Mouse (Mus musculus): ENCODE measurements around the gene 4931428L18Rik.

Gene 4931428L18Rik

GRCm38 (mm10) chr1:31152799-31153426, 69.6 kb downstream of the 4931428L18Rik start:
- in situ Hi-C loops (cut with MboI, MseI) = no loop called here

DNA sequence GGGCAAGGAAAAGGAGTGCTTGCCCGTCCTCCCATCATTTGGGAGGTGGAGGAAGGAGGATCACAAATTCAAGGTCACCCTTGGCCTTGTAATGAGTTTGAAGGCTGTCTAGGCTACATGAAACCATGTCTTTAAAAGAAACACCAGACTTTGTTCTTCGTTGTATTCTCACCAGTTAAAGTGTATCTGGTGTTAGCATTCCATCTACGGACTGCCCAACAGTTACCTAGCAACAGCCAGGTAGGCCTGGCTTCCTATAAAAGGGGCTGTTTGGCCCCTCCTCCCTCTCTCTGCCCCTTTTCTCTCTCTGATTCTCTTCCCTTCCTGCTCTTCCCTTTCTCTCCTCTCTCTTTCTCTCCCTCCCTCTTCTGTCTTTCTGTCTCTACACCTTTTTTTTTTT, 71.9 kb downstream of the 4931428L18Rik start:
- in situ Hi-C loops (cut with MboI, MseI) = no loop called here

DNA sequence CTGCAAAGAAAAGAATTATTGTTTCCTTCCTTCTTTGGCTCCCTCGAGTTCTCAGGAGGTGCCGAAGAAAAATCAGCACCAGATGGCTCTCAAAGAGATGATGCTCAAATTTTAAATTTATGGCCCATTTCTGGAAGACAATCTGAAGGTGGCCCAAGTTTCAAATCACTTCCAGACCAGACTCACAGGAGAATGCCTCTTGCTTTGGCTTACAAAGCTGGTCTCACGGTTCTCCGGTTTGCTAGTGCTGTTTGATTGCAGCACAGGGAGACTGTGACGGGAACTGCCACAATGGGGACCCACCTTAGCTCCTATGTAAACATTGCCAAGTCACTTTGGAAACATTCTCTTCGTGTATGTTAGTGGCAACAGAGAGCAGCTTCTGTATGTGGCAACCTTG, 72.8 kb downstream of the 4931428L18Rik start:
- in situ Hi-C loops (cut with MboI, MseI) = loop anchor here (5.0 kb wide), 1 partner anchor 372 kb away; no protein-coding TSS in a partner anchor

DNA sequence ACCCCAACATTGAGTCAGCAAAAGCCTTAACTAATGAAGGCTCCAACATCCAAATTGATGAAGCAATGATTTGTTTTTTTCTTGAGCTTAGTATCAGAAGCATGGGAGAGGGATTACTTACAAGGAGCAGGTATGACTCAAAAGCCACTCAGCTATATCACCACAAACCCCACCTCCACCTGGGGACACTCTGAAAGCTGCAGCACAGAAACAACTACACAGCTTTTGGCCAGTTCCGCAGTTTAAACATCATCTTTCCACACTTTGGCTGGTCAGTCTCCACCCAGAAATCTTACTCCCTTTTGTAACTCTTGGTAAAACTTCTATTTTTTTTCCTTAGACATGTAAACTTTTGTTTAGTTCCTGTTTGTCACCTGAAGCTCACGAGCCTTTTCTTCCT, 78.9 kb downstream of the 4931428L18Rik start:
- in situ Hi-C loops (cut with MboI, MseI) = no loop called here

- in situ Hi-C loops (cut with MboI, MseI) = no loop called here
These were observed 80.0 kb downstream of the 4931428L18Rik start for GRCm38 (mm10) chr1:31142288-31143094.

DNA sequence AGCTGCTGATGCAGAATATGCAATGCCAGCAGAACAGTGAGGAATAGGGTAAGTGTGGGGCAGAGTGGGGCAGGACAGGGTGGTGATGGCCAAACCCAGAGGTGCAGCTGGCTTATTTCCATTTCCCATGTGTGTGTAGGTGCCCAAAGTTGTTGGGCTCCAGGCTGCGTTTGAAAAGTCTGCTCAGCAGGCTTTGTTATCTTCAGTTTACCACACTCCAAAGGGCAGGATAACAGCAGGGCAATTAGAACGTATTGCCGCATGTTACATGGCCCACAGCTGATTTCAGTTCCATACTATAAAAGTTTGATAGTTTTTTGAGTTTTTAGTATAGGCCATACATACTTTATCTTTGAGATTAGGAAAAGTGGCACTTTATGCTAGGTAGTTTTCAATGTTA, 84.1 kb downstream of the 4931428L18Rik start:
- in situ Hi-C loops (cut with MboI, MseI) = no loop called here

GRCm38 (mm10) chr1:31113466-31113865, 109.0 kb downstream of the 4931428L18Rik start:
- in situ Hi-C loops (cut with MboI, MseI) = no loop called here

GRCm38 (mm10) chr1:31107961-31108360, 114.5 kb downstream of the 4931428L18Rik start:
- in situ Hi-C loops (cut with MboI, MseI) = no loop called here

DNA sequence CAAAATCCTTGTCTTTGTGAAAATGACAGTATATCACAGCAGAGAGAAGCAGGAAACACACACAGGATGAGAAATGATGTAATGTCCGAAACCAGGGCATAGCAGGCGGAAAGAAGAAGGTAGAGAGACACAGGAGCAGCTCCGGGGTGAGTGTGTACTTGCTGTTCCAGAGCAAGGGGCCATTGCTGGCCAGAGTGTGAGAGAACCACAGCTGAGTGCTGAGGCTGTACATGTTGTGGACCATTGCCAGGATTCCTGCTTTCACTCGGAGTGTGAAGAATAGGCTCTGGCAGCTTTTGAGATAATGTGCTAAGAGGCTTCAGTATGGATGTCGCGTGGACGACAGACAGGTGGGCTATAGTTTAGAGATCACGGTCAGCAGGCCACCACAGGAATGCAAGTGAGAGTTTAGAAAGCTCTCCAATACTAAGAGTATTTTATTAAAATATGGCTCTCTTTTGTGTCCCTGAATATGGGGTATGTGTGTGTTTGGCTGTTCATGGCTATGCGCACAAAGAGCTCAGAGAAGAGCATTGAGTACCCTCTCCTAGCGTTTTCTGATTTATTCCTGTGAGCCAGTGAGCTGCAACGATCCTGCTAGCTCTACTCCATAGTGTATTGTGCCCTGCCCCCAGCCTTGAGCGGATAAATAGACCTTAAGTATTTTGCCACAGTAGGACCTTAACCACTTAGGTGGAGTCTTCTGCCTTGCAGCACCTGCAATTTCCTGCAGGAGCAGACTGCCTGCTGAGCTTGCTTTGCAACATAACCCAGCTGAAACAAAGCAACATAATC, 119.4 kb downstream of the 4931428L18Rik start:
- in situ Hi-C loops (cut with MboI, MseI) = no loop called here

GRCm38 (mm10) chr1:31102280-31102679, 120.2 kb downstream of the 4931428L18Rik start:
- in situ Hi-C loops (cut with MboI, MseI) = no loop called here

DNA sequence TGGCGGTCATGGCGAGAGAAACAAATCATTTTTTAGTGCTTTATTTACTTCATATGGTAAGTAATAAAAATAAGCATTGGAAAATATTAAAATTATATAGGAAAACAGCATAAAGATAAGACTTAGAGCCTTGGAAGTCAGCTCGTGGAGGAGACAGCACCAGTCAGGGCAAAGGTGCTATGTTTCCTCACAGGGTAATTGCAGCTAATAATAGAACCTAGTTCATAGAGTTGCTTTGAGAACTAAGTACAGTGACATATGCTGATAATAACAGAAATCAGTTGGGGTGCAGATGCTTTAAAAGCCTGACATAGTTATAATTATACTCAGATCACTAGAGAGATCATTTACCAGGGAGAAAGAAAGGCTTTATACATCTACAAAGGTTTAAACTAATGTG, 125.3 kb downstream of the 4931428L18Rik start:
- in situ Hi-C loops (cut with MboI, MseI) = no loop called here

DNA sequence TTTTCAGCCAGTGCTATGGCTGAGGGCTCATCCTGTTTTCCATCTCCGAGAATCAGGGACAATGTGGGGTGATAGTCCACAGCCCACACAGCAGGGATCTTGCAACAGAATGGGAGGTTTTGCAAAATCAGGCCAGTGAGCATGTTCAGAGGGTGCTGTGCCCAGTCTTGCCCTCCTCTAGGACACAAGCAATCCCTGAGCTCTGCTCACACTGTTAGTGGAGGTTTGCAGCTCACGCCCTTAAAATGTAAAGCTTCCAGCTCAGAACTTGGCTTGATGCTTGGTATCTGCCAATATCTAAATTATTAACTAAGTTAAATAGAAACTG, 126.1 kb downstream of the 4931428L18Rik start:
- in situ Hi-C loops (cut with MboI, MseI) = no loop called here

DNA sequence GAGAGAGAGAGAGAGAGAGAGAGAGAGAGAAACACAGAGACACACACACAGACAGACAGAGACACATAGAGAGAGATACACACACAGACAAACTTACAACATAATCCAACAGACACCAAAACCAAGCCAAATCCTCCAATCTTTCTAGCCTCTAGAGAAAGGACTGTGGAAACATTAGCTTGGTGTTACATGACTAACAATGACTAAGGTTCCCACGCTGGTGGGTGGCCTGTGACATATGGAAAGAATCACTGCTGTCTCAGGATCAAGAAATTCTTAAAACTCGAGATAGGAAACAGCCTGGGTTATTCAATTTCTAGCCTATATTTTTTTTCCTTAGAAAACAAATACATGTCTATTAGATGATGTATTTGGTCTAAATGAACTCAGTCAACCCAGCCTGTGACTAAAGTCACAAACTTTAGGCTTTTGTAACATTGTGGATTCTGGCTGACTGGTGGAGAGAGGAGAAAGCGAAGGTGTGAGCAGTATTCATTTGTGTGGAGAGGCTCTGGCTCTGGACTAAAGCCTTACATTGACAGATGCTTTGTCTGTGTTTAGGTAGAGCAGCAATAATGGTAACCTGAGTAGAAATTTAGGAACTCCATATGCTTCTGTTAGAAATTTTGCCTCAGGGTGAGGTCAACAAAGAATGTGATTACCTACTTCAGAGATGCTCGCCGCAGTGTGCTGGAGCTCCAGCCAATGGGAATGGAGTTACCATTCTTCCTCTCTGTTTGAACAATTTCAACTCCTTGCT, 126.6 kb downstream of the 4931428L18Rik start:
- in situ Hi-C loops (cut with MboI, MseI) = no loop called here

GRCm38 (mm10) chr1:31094792-31095191, 127.7 kb downstream of the 4931428L18Rik start:
- in situ Hi-C loops (cut with MboI, MseI) = no loop called here

GRCm38 (mm10) chr1:31093939-31094338, 128.5 kb downstream of the 4931428L18Rik start:
- in situ Hi-C loops (cut with MboI, MseI) = no loop called here

GRCm38 (mm10) chr1:31088686-31089085, 133.8 kb downstream of the 4931428L18Rik start:
- in situ Hi-C loops (cut with MboI, MseI) = no loop called here

- in situ Hi-C loops (cut with MboI, MseI) = no loop called here
These were observed 149.7 kb downstream of the 4931428L18Rik start for GRCm38 (mm10) chr1:31072523-31073370.

DNA sequence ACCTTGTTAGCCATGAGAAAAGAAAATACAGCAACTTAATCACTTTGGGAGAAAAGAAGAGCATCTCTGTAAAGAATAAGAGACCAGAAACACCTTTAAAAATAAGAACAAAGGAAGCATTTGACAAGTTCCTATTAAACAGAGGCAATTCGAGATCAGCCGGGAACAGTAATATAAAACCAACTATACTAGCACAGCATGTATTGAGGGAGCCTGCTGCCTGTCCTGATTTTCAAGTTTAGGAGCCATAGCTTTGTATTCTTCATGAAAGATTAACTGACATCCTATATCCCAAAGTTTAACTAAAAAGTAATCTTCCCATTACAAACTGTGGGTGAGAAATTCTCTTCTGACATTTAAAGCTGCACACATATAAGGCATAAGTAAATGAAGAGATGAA, 151.3 kb downstream of the 4931428L18Rik start:
- in situ Hi-C loops (cut with MboI, MseI) = no loop called here

GRCm38 (mm10) chr1:31064817-31065740, 157.4 kb downstream of the 4931428L18Rik start:
- in situ Hi-C loops (cut with MboI, MseI) = no loop called here

DNA sequence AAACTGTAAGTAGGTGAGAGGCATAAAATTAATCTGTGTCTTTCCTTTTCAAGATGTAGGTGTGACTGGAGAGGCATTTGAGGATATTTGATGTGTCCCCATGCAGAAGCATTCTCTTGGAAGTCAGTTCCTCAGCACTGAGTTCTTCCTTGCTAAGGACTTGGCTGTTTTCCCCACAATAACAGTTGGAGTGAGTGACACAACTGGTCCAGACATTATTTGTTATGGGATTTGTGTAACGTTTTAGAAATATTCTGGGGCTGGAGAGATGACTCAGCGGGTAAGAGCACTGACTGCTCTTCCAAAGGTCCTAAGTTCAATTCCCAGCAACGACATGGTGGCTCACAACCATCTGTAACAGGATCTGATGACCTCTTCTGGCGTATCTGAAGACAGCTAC, 162.7 kb downstream of the 4931428L18Rik start:
- in situ Hi-C loops (cut with MboI, MseI) = no loop called here
